In the genomic region with DNA sequence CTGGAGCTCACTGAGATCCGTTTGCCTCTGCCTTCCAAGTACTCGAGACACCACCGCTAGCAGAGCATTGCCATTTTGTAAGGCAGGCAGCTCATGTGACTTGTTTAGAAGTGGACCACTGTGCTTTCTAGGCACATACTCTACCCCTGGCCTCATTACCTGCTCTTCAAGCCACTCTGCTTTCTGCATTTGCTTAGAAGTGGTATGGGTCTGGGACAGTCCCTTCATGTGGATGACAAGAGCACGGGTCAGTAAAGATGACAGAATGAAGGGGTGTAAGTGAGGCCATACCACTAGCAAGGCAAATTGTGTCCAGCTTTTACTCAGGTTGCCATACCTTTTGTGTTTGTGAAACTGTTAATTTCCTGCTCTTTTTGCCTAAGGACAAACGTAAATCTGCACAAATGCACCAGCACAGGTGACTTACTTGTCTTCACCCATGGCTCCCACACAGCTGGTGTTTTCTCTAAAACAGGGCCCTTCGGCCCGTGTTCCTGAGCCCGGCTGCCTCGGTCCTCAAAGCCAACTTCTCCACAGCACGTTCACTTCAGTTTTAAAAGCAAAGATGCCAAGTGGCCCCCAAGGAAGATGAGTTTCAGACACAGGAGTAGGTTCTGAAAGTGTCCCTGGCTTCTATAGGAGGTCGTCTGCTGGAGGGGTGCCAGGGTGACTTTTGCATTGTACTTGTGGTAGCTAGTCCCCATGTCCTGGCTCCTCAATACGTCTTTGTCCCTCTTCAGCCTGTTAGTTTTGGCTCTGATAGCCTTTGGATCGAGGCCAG, we compare ENCODE assay signal across 8 mouse cellular contexts. TPM values are rescaled to one million over a fixed set of nuclear protein-coding genes. Genes with fewer than 3 reads are reported as not detected.
DNase-seq lines count a peak whose midpoint lies in the region; ATAC-seq and TF ChIP-seq lines count a peak whose summit lies in the region.

No protein-coding gene starts in this region.

- no peak for TF ChIP-seq CTCF in liver, adult 2 months (IDR thresholded peaks at IDR 0.05; ENCODE audit: low read depth, low read length)
- TF ChIP-seq CTCF in liver, postnatal 0 days (IDR thresholded peaks at IDR 0.05; ENCODE audit: low read depth): no peak

- no peak for TF ChIP-seq POLR2A in liver, adult 2 months (IDR thresholded peaks at IDR 0.05; ENCODE audit: extremely low read depth, insufficient read depth, low read length)

- no peak for TF ChIP-seq EP300 in liver, postnatal 0 days (IDR thresholded peaks at IDR 0.05; ENCODE audit: low read depth)

- no peak overlapping the region for H3K9ac ChIP-seq in liver, adult 2 months (ENCODE audit: low read depth, low read length)
- H3K9ac ChIP-seq in liver, postnatal 0 days (replicated peaks): no peak overlapping the region
- H3K9ac ChIP-seq in heart, embryonic 12.5 days: no peak overlapping the region
- H3K9ac ChIP-seq in kidney, embryonic 16.5 days (replicated peaks; ENCODE audit: low read length): no peak overlapping the region
- H3K9ac ChIP-seq in midbrain, embryonic 11.5 days (ENCODE audit: low read length): no peak overlapping the region

- H3K4me3 ChIP-seq in liver, adult 2 months (ENCODE audit: insufficient read depth, low read depth, low read length): no peak overlapping the region
- no peak overlapping the region for H3K4me3 ChIP-seq in liver, postnatal 0 days (ENCODE audit: low read depth, low read length)
- no peak overlapping the region for H3K4me3 ChIP-seq in heart, embryonic 12.5 days
- no peak overlapping the region for H3K4me3 ChIP-seq in kidney, embryonic 16.5 days (ENCODE audit: low read length)
- no peak overlapping the region for H3K4me3 ChIP-seq in midbrain, embryonic 11.5 days (ENCODE audit: low read depth, low read length)

- peak; percentile 50 for DNase-seq in liver, adult 2 months (ENCODE audit: extremely low read depth, low read depth, low spot score)
- DNase-seq in liver, postnatal 0 days: no peak
- peak; percentile 60 for DNase-seq in cerebellum, adult 11-12 months
- peak; percentile 89 for DNase-seq in lung, postnatal 10 days
- DNase-seq in embryo, embryonic 9.5 days (ENCODE audit: extremely low spot score): no peak
- DNase-seq in midbrain, embryonic 11.5 days (ENCODE audit: low spot score, missing footprints): no peak

- H3K4me1 ChIP-seq in liver, adult 2 months (ENCODE audit: control insufficient read depth, insufficient read depth, low read length): peaks cover 5% of the 10 kb centered on the region
- peaks cover 15% of the 10 kb centered on the region for H3K4me1 ChIP-seq in liver, postnatal 0 days (ENCODE audit: insufficient read depth)
- H3K4me1 ChIP-seq in heart, embryonic 12.5 days (replicated peaks): peaks cover 32% of the 10 kb centered on the region
- peaks cover 25% of the 10 kb centered on the region for H3K4me1 ChIP-seq in kidney, embryonic 16.5 days (ENCODE audit: insufficient read depth, low read length)
- H3K4me1 ChIP-seq in midbrain, embryonic 11.5 days (ENCODE audit: control insufficient read depth, insufficient read depth, low read length): no peaks in the 10 kb centered on the region

- no peak overlapping the region for H3K27ac ChIP-seq in liver, adult 2 months (replicated peaks; ENCODE audit: insufficient read depth, low read depth, low read length)
- no peak overlapping the region for H3K27ac ChIP-seq in liver, postnatal 0 days (ENCODE audit: low read depth)
- peak overlapping the region; percentile 55; the same call in 1 of the 2 replicates for H3K27ac ChIP-seq in heart, embryonic 12.5 days (ENCODE audit: poor library complexity, severe bottlenecking)
- H3K27ac ChIP-seq in kidney, embryonic 16.5 days (ENCODE audit: low read length): peak overlapping the region; percentile 32; the same call in 1 of the 2 replicates
- no peak overlapping the region for H3K27ac ChIP-seq in midbrain, embryonic 11.5 days (ENCODE audit: low read depth, low read length)

- H3K27me3 ChIP-seq in liver, adult 2 months (ENCODE audit: control insufficient read depth, insufficient read depth, low read length): no peaks in the 10 kb centered on the region
- H3K27me3 ChIP-seq in liver, postnatal 0 days (ENCODE audit: insufficient read depth, low read length): no peaks in the 10 kb centered on the region
- H3K27me3 ChIP-seq in heart, embryonic 12.5 days (replicated peaks): no peaks in the 10 kb centered on the region
- no peaks in the 10 kb centered on the region for H3K27me3 ChIP-seq in kidney, embryonic 16.5 days (ENCODE audit: insufficient read depth, low read length)
- H3K27me3 ChIP-seq in midbrain, embryonic 11.5 days (ENCODE audit: control insufficient read depth, insufficient read depth, low read length): no peaks in the 10 kb centered on the region

- no peaks in the 10 kb centered on the region for H3K36me3 ChIP-seq in liver, adult 2 months (ENCODE audit: control insufficient read depth, insufficient read depth, low read length)
- no peaks in the 10 kb centered on the region for H3K36me3 ChIP-seq in liver, postnatal 0 days (replicated peaks; ENCODE audit: insufficient read depth, low read length)
- H3K36me3 ChIP-seq in heart, embryonic 12.5 days: peaks cover 1% of the 10 kb centered on the region
- no peaks in the 10 kb centered on the region for H3K36me3 ChIP-seq in kidney, embryonic 16.5 days (ENCODE audit: insufficient read depth, low read length)
- H3K36me3 ChIP-seq in midbrain, embryonic 11.5 days (ENCODE audit: control insufficient read depth, insufficient read depth, low read length): no peaks in the 10 kb centered on the region

- no peaks in the 10 kb centered on the region for H3K9me3 ChIP-seq in liver, postnatal 0 days (ENCODE audit: low read length)
- peaks cover 2% of the 10 kb centered on the region for H3K9me3 ChIP-seq in heart, embryonic 12.5 days (replicated peaks)
- no peaks in the 10 kb centered on the region for H3K9me3 ChIP-seq in kidney, embryonic 16.5 days (ENCODE audit: low read length)
- no peaks in the 10 kb centered on the region for H3K9me3 ChIP-seq in midbrain, embryonic 11.5 days (ENCODE audit: control insufficient read depth, low read length)

- 73% methylated on average over 13 of the region's 13 CpGs for WGBS in liver, adult 2 months
- WGBS in liver, postnatal 0 days (ENCODE audit: insufficient replicate concordance): 77% methylated on average over 13 of the region's 13 CpGs
- 68% methylated on average over 13 of the region's 13 CpGs for WGBS in heart, embryonic 12.5 days
- 67% methylated on average over 13 of the region's 13 CpGs for WGBS in kidney, embryonic 16.5 days
- whole genome bisulfite sequencing in midbrain, embryonic 11.5 days: 88% methylated on average over 13 of the region's 13 CpGs

- no peak overlapping the region for H3K4me2 ChIP-seq in liver, postnatal 0 days (ENCODE audit: low read depth, low read length)
- H3K4me2 ChIP-seq in heart, embryonic 12.5 days: no peak overlapping the region
- no peak overlapping the region for H3K4me2 ChIP-seq in kidney, embryonic 16.5 days (replicated peaks; ENCODE audit: low read depth, low read length)
- H3K4me2 ChIP-seq in midbrain, embryonic 11.5 days: no peak overlapping the region

- ATAC-seq in liver, postnatal 0 days: no peak
- ATAC-seq in heart, embryonic 12.5 days (ENCODE audit: insufficient number of reproducible peaks, low FRiP score): peak; percentile 53; the same call in 1 of the 2 replicates
- no peak for ATAC-seq in kidney, embryonic 16.5 days (ENCODE audit: low FRiP score, low TSS enrichment)
- no peak for ATAC-seq in midbrain, embryonic 11.5 days (ENCODE audit: low FRiP score)

- peaks cover 5% of the 10 kb centered on the region; the same call in 1 of the 2 replicates for H3K79me2 ChIP-seq in liver, adult 2 months (ENCODE audit: control insufficient read depth, insufficient read depth, low read length)

RNA-seq across cellular contexts. Expression of gene Mlxip, which starts 37.1 kb away (rescaled TPM):
- total RNA-seq in liver, adult 2 months (2014; rRNA removed): 2.0 and 2.7 TPM in 2 replicates
- 3.6 and 5.1 TPM in 2 replicates for polyA plus RNA-seq in liver, adult 2 months (2012; rRNA removed)
- 3.5 and 4.5 TPM in 2 replicates for polyA plus RNA-seq in liver, postnatal 0 days (2015; fragmentation: Nextera tagmentation; extraction: Ambion mirVana)
- polyA plus RNA-seq in heart, embryonic 12.5 days (2016; fragmentation: Nextera tagmentation; extraction: Ambion mirVana): 14.2 TPM in 2 replicates
- polyA plus RNA-seq in kidney, embryonic 16.5 days (2015; fragmentation: Nextera tagmentation; extraction: Ambion mirVana): 17.4 and 21.1 TPM in 2 replicates
- polyA plus RNA-seq in midbrain, embryonic 11.5 days (2014; fragmentation: Nextera tagmentation; extraction: Ambion mirVana): 15.5 and 18.3 TPM in 2 replicates

RNA-seq across cellular contexts. Expression of gene Lrrc43, which starts 57.4 kb away (rescaled TPM):
- total RNA-seq in liver, adult 2 months (2014; rRNA removed): not detected in 2 replicates
- not detected in 2 replicates for polyA plus RNA-seq in liver, adult 2 months (2012; rRNA removed)
- not detected in 2 replicates for polyA plus RNA-seq in liver, postnatal 0 days (2015; fragmentation: Nextera tagmentation; extraction: Ambion mirVana)
- polyA plus RNA-seq in heart, embryonic 12.5 days (2016; fragmentation: Nextera tagmentation; extraction: Ambion mirVana): not detected in 2 replicates
- not detected in 2 replicates for polyA plus RNA-seq in kidney, embryonic 16.5 days (2015; fragmentation: Nextera tagmentation; extraction: Ambion mirVana)
- polyA plus RNA-seq in midbrain, embryonic 11.5 days (2014; fragmentation: Nextera tagmentation; extraction: Ambion mirVana): not detected in 2 replicates

RNA-seq across cellular contexts. Expression of gene Il31, which starts 57.6 kb away (rescaled TPM):
- total RNA-seq in liver, adult 2 months (2014; rRNA removed): not detected in 2 replicates
- polyA plus RNA-seq in liver, adult 2 months (2012; rRNA removed): not detected in 2 replicates
- polyA plus RNA-seq in liver, postnatal 0 days (2015; fragmentation: Nextera tagmentation; extraction: Ambion mirVana): not detected in 2 replicates
- polyA plus RNA-seq in heart, embryonic 12.5 days (2016; fragmentation: Nextera tagmentation; extraction: Ambion mirVana): not detected in 2 replicates
- polyA plus RNA-seq in kidney, embryonic 16.5 days (2015; fragmentation: Nextera tagmentation; extraction: Ambion mirVana): not detected in 2 replicates
- polyA plus RNA-seq in midbrain, embryonic 11.5 days (2014; fragmentation: Nextera tagmentation; extraction: Ambion mirVana): not detected in 2 replicates

Comparison
In these comparisons a context has a peak if more than half of its experiments do, and no peak if none do; other contexts are left out.
1. DNase-seq: peak in liver, adult 2 months (single experiment), cerebellum, adult 11-12 months (single experiment) and lung, postnatal 10 days (single experiment); none in liver, postnatal 0 days (single experiment), embryo, embryonic 9.5 days (single experiment) and midbrain, embryonic 11.5 days (single experiment).
2. H3K27ac ChIP-seq: peak in heart, embryonic 12.5 days (single experiment) and kidney, embryonic 16.5 days (single experiment); none in liver, adult 2 months (single experiment), liver, postnatal 0 days (single experiment) and midbrain, embryonic 11.5 days (single experiment).